8 mouse cellular contexts compared by ENCODE assay signal in the genomic region with DNA sequence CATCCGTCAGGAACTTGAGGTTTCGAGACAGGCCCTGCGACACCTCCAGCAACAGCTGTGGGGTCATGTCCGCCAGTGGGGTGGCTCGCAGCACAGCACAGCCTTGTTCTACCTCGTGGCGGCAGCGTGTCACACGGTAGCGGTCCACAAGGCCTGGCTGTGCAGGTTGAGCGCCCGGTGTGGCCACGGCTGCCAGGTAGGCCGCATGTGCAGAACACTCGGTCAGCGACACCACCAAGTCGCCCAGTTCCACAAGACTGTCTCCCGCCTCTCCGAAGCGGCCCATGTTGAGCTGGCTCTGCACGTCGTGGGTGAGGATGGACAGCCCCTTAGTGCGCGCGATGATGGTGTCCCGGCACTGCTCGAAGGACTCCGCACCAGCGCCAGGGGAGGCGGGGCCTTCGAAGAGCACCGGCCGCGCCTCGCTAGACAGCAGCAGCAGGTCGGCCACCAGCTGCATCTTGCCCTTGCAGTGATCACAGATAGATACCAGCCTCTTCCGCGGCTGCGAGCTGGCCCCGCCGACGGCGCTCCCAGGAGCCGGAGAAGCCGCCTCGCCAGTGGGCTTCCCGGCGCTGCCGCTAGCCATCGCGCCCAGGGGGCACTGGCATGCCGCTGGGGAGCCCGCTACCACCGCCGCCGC. TPM values are rescaled to one million over a fixed set of nuclear protein-coding genes. Genes with fewer than 3 reads are reported as not detected.
DNase-seq lines count a peak whose midpoint lies in the region; ATAC-seq lines count a peak whose summit lies in the region.

No protein-coding gene starts in this region.

- no peaks in the 10 kb centered on the region for H3K27me3 ChIP-seq in neural tube, embryonic 11.5 days (ENCODE audit: control insufficient read depth, insufficient read depth, low read length)
- H3K27me3 ChIP-seq in hindbrain, embryonic 15.5 days: no peaks in the 10 kb centered on the region

- peak overlapping the region; percentile 95 for H3K27ac ChIP-seq in neural tube, embryonic 11.5 days (ENCODE audit: low read depth, low read length)
- H3K27ac ChIP-seq in hindbrain, embryonic 15.5 days (replicated peaks): peak overlapping the region; percentile 94

- H3K9ac ChIP-seq in neural tube, embryonic 11.5 days (ENCODE audit: low read length): peak overlapping the region; percentile 72
- H3K9ac ChIP-seq in hindbrain, embryonic 15.5 days: peak overlapping the region; percentile 92

- peak overlapping the region; percentile 83 for H3K4me2 ChIP-seq in neural tube, embryonic 11.5 days (ENCODE audit: low read depth)
- peak overlapping the region; percentile 83 for H3K4me2 ChIP-seq in hindbrain, embryonic 15.5 days

- H3K4me3 ChIP-seq in neural tube, embryonic 11.5 days (ENCODE audit: low read depth, low read length): peak overlapping the region; percentile 77
- H3K4me3 ChIP-seq in hindbrain, embryonic 15.5 days: peak overlapping the region; percentile 82

- 20% methylated on average over 51 of the region's 56 CpGs for WGBS in neural tube, embryonic 11.5 days
- 19% methylated on average over 55 of the region's 56 CpGs for whole genome bisulfite sequencing in hindbrain, embryonic 15.5 days

- DNase-seq in neural tube, embryonic 11.5 days (ENCODE audit: low spot score): peak; percentile 67
- no peak for DNase-seq in neural tube, embryonic 10.5 days (ENCODE audit: extremely low spot score, low spot score)
- DNase-seq in cerebellum, postnatal 10 days: peak; percentile 70 to 72
- peak; percentile 20 to 22 for DNase-seq in frontal cortex, postnatal 25 days (ENCODE audit: low spot score in 2 of 2)
- DNase-seq in left cerebral cortex, postnatal 4 days: peak; percentile 56
- peak; percentile 60 to 63 for DNase-seq in spleen, postnatal 36 days (ENCODE audit: low spot score in 2 of 2)

- peaks cover 3% of the 10 kb centered on the region for H3K36me3 ChIP-seq in neural tube, embryonic 11.5 days (ENCODE audit: control insufficient read depth, insufficient read depth, low read length)
- H3K36me3 ChIP-seq in hindbrain, embryonic 15.5 days: no peaks in the 10 kb centered on the region

- H3K4me1 ChIP-seq in neural tube, embryonic 11.5 days (ENCODE audit: control insufficient read depth, insufficient read depth, low read length): peaks cover 26% of the 10 kb centered on the region
- peaks cover 63% of the 10 kb centered on the region for H3K4me1 ChIP-seq in hindbrain, embryonic 15.5 days (replicated peaks)

- no peaks in the 10 kb centered on the region for H3K9me3 ChIP-seq in neural tube, embryonic 11.5 days (ENCODE audit: control insufficient read depth, low read length)
- H3K9me3 ChIP-seq in hindbrain, embryonic 15.5 days: no peaks in the 10 kb centered on the region

- ATAC-seq in neural tube, embryonic 11.5 days (ENCODE audit: insufficient read depth, low FRiP score, low TSS enrichment): peak; percentile 13; the same call in 1 of the 2 replicates
- peak; percentile 13; the same call in 1 of the 2 replicates for ATAC-seq in hindbrain, embryonic 15.5 days (ENCODE audit: low FRiP score, low read depth)
- ATAC-seq in megakaryocyte-erythroid progenitor cell, adult 5-6 weeks (replicated peaks; ENCODE audit: low FRiP score, low TSS enrichment, poor library complexity, severe bottlenecking): peak; percentile 40

- intact Hi-C loops in left cerebral cortex, postnatal 4 days (cut with DNase I): loop anchor here (10.0 kb wide), 2 partner anchors 68 to 318 kb away; no protein-coding TSS in a partner anchor

RNA-seq across cellular contexts. Expression of gene Tlnrd1, which starts 1.4 kb away (rescaled TPM):
- 17.8 and 19.8 TPM in 2 replicates for polyA plus RNA-seq in neural tube, embryonic 11.5 days (2014; fragmentation: Nextera tagmentation; extraction: Ambion mirVana)
- 11.1 and 11.5 TPM in 2 replicates for polyA plus RNA-seq in hindbrain, embryonic 15.5 days (2015; fragmentation: Nextera tagmentation; extraction: Ambion mirVana)
- 10 to 100 TPM; 20.5 to 20.7 TPM for total RNA-seq in left cerebral cortex, postnatal 4 days (2021)
- total RNA-seq in megakaryocyte-erythroid progenitor cell, adult 5-6 weeks (2014; fragmentation: Nextera tagmentation): 8.5 and 11.3 TPM in 2 replicates
- total RNA-seq in megakaryocyte-erythroid progenitor cell, adult 5-6 weeks (2017): 4.4 and 7.8 TPM in 2 replicates

RNA-seq across cellular contexts. Expression of gene Mesd, which starts 1.5 kb away (rescaled TPM):
- 70.1 and 73.5 TPM in 2 replicates for polyA plus RNA-seq in neural tube, embryonic 11.5 days (2014; fragmentation: Nextera tagmentation; extraction: Ambion mirVana)
- polyA plus RNA-seq in hindbrain, embryonic 15.5 days (2015; fragmentation: Nextera tagmentation; extraction: Ambion mirVana): 67.1 and 79.1 TPM in 2 replicates
- total RNA-seq in left cerebral cortex, postnatal 4 days (2021): 10 to 100 TPM; 55.4 to 60.3 TPM
- 28.6 and 29.5 TPM in 2 replicates for total RNA-seq in megakaryocyte-erythroid progenitor cell, adult 5-6 weeks (2014; fragmentation: Nextera tagmentation)
- total RNA-seq in megakaryocyte-erythroid progenitor cell, adult 5-6 weeks (2017): 50.3 and 61.0 TPM in 2 replicates
